Mouse (Mus musculus): ENCODE data around the gene Clic3. TPM values are rescaled to one million over a fixed set of nuclear protein-coding genes. Genes with fewer than 3 reads are reported as not detected.

Clic3 gene
- total RNA-seq, 2 experiments from 2014 or later, result 3.3 to 3.7 TPM

- intact Hi-C loops (cut with DNase I), result no loop called here
- no peak for DNase-seq
Measured at GRCm38 (mm10) chr2:25504538-25504937, 47.9 kb downstream of the Clic3 start.

GRCm38 (mm10) chr2:25505000-25505399 is 48.4 kb downstream of the Clic3 start:
- intact Hi-C loops (cut with DNase I), result no loop called here
- DNase-seq, result no peak

GRCm38 (mm10) chr2:25505860-25506259 is 49.2 kb downstream of the Clic3 start:
- DNase-seq, result no peak
- intact Hi-C loops (cut with DNase I), result no loop called here

GRCm38 (mm10) chr2:25506964-25507363 is 50.3 kb downstream of the Clic3 start:
- DNase-seq, result peak; percentile 23 to 27
- intact Hi-C loops (cut with DNase I), result no loop called here

Small RNA genes within 50 kb of the gene (microRNA-seq; reads per million reads assigned to microRNA genes)
- gene Mir3087, result 0.95 to 1.4 reads per million in 2 experiments

Other genes with a start within 250 kb of the Clic3 start
- gene Nelfb, start 245.3 kb upstream of the Clic3 start, total RNA-seq (2021), result 10 to 100 TPM; 40.7 to 46.0 TPM
- not detected for gene Stpg3, start 242.2 kb upstream of the Clic3 start, total RNA-seq (2021)
- not detected for gene Fam166a, start 238.1 kb upstream of the Clic3 start, total RNA-seq (2021)
- gene Tubb4b, start 232.1 kb upstream of the Clic3 start, total RNA-seq (2021), result 100 to 1,000 TPM; 258 to 286 TPM
- not detected for gene Slc34a3, start 222.5 kb upstream of the Clic3 start, total RNA-seq (2021)
- gene Rnf224, start 220.1 kb upstream of the Clic3 start, total RNA-seq (2021), result not detected
- gene Rnf208, start 214.6 kb upstream of the Clic3 start, total RNA-seq (2021), result 1 to 10 TPM; 1.3 TPM
- gene Cysrt1, start 214.4 kb upstream of the Clic3 start, total RNA-seq (2021), result not detected
- 1 to 10 TPM; 1.4 to 1.7 TPM for gene AL732309.1, start 210.0 kb upstream of the Clic3 start, total RNA-seq (2021)
- 10 to 100 TPM; 16.4 to 18.2 TPM for gene Tmem203, start 201.4 kb upstream of the Clic3 start, total RNA-seq (2021)
- gene Tprn, start 194.2 kb upstream of the Clic3 start, total RNA-seq (2021), result 1 to 10 TPM; 5.0 to 7.5 TPM
- 10 to 100 TPM; 49.4 to 55.2 TPM for gene Ssna1, start 184.4 kb upstream of the Clic3 start, total RNA-seq (2021)
- 10 to 100 TPM; 48.6 to 54.0 TPM for gene Anapc2, start 184.4 kb upstream of the Clic3 start, total RNA-seq (2021)
- not detected for gene Tmem210, start 168.7 kb upstream of the Clic3 start, total RNA-seq (2021)
- gene Lrrc26, start 166.9 kb upstream of the Clic3 start, total RNA-seq (2021), result not detected
- not detected for gene Grin1, start 137.7 kb upstream of the Clic3 start, total RNA-seq (2021)
- 10 to 100 TPM; 28.2 TPM for gene Man1b1, start 124.5 kb upstream of the Clic3 start, total RNA-seq (2021)
- gene Dpp7, start 100.5 kb upstream of the Clic3 start, total RNA-seq (2021), result 1 to 10 TPM; 3.6 to 3.8 TPM
- 1 to 10 TPM; 7.1 to 9.4 TPM for gene Uap1l1, start 91.2 kb upstream of the Clic3 start, total RNA-seq (2021)
- 1 to 10 TPM; 2.8 to 4.7 TPM for gene Sapcd2, start 84.5 kb upstream of the Clic3 start, total RNA-seq (2021)
- gene Entpd2, start 61.0 kb upstream of the Clic3 start, total RNA-seq (2021), result 10 to 100 TPM; 14.9 to 17.2 TPM
- gene Npdc1, start 57.5 kb upstream of the Clic3 start, total RNA-seq (2021), result 10 to 100 TPM; 37.9 to 39.7 TPM
- under 1 TPM in 1 of 2 experiments, not detected in 1; 0.12 TPM for gene Fut7, start 33.6 kb upstream of the Clic3 start, total RNA-seq (2021)
- gene Abca2, start 28.1 kb upstream of the Clic3 start, total RNA-seq (2021), result 10 to 100 TPM; 21.2 to 21.9 TPM
- 10 to 100 TPM; 33.3 to 39.5 TPM for gene Paxx, start 4.3 kb downstream of the Clic3 start, total RNA-seq (2021)
- 100 to 1,000 TPM in 1 of 2 experiments, 10 to 100 TPM in 1; 75.1 to 110 TPM for gene Ptgds, start 13.2 kb downstream of the Clic3 start, total RNA-seq (2021)
- gene Lcn12, start 37.1 kb downstream of the Clic3 start, total RNA-seq (2021), result not detected
- 10 to 100 TPM; 93.1 to 93.4 TPM for gene Fbxw5, start 43.9 kb downstream of the Clic3 start, total RNA-seq (2021)
- gene C8g, start 44.9 kb downstream of the Clic3 start, total RNA-seq (2021), result under 1 TPM; 0.52 to 0.53 TPM
- gene Traf2, start 90.1 kb downstream of the Clic3 start, total RNA-seq (2021), result 10 to 100 TPM; 16.1 to 18.3 TPM
- 100 to 1,000 TPM; 188 to 189 TPM for gene Edf1, start 101.0 kb downstream of the Clic3 start, total RNA-seq (2021)
- 1 to 10 TPM; 1.8 to 2.2 TPM for gene Mamdc4, start 118.0 kb downstream of the Clic3 start, total RNA-seq (2021)
- 100 to 1,000 TPM in 1 of 2 experiments, 10 to 100 TPM in 1; 93.8 to 101 TPM for gene Phpt1, start 118.4 kb downstream of the Clic3 start, total RNA-seq (2021)
- gene Ajm1, start 124.9 kb downstream of the Clic3 start, total RNA-seq (2021), result under 1 TPM; 0.10 to 0.12 TPM
- gene Rabl6, start 151.7 kb downstream of the Clic3 start, total RNA-seq (2021), result 10 to 100 TPM; 49.4 to 57.6 TPM
- gene Ccdc183, start 160.8 kb downstream of the Clic3 start, total RNA-seq (2021), result not detected
- gene Tmem141, start 165.2 kb downstream of the Clic3 start, total RNA-seq (2021), result 10 to 100 TPM; 22.1 to 24.6 TPM
- gene Fcna, start 171.2 kb downstream of the Clic3 start, total RNA-seq (2021), result 1 to 10 TPM; 2.7 to 3.7 TPM
- gene Lcn8, start 196.3 kb downstream of the Clic3 start, total RNA-seq (2021), result 1 to 10 TPM in 1 of 2 experiments, under 1 TPM in 1; 0.99 to 1.0 TPM
- gene Lcn5, start 201.1 kb downstream of the Clic3 start, total RNA-seq (2021), result not detected
- not detected for gene Lcn6, start 219.9 kb downstream of the Clic3 start, total RNA-seq (2021)
- gene Lcn10, start 225.9 kb downstream of the Clic3 start, total RNA-seq (2021), result not detected
- gene Obp2a, start 243.2 kb downstream of the Clic3 start, total RNA-seq (2021), result not detected
- 10 to 100 TPM; 14.6 to 15.6 TPM for gene Bmyc, start 249.9 kb downstream of the Clic3 start, total RNA-seq (2021)